Mouse (Mus musculus) neutrophil, adult 5-6 weeks (primary cell): ENCODE measurements around the gene Rb1. TPM values are rescaled to one million over a fixed set of nuclear protein-coding genes. Genes with fewer than 3 reads are reported as not detected.

ENCODE experiments used
- ATAC-seq: fragments of 151-379, 151-347 bp; 2 replicates; pipeline ENCODE4 v1.8.0; 2017; ENCODE audit warnings: mild to moderate bottlenecking, moderate TSS enrichment; ENCODE audit not compliant: insufficient number of reproducible peaks, poor library complexity, low FRiP score, severe bottlenecking; ENCODE audit errors: extremely low read depth
- total RNA-seq: library from RNA; stranded (forward); fragments of 200-1000 nt; gene quantifications from 2 replicates; pipeline ENCODE4 v1.2.3, GENCODE M21; 2017

Gene Rb1
- 60.9 and 90.4 TPM in 2 replicates for total RNA-seq

GRCm38 (mm10) chr14:73325456-73326381, at the start of gene Rb1:
Rb1 (minus strand) TSS chr14:73325822.
- ATAC-seq, result peak; percentile 42

- no peak for ATAC-seq
Measured at GRCm38 (mm10) chr14:73374315-73374890, 48.8 kb upstream of the Rb1 start.

- no peak for ATAC-seq
Measured at GRCm38 (mm10) chr14:73373606-73374005, 48.0 kb upstream of the Rb1 start.

GRCm38 (mm10) chr14:73372990-73373389, 47.4 kb upstream of the Rb1 start:
- ATAC-seq, result no peak

- ATAC-seq, result no peak
Measured at GRCm38 (mm10) chr14:73371577-73371976, 46.0 kb upstream of the Rb1 start.

- no peak for ATAC-seq
Measured at GRCm38 (mm10) chr14:73370695-73371372, 45.2 kb upstream of the Rb1 start.

- ATAC-seq, result no peak
Measured at GRCm38 (mm10) chr14:73370078-73370670, 44.6 kb upstream of the Rb1 start.

- no peak for ATAC-seq
Measured at GRCm38 (mm10) chr14:73369634-73370033, 44.0 kb upstream of the Rb1 start.

GRCm38 (mm10) chr14:73368966-73369365, 43.3 kb upstream of the Rb1 start:
- ATAC-seq, result no peak

- ATAC-seq, result no peak
Measured at GRCm38 (mm10) chr14:73368221-73368620, 42.6 kb upstream of the Rb1 start.

GRCm38 (mm10) chr14:73366278-73366677, 40.7 kb upstream of the Rb1 start:
- no peak for ATAC-seq

GRCm38 (mm10) chr14:73363782-73364181, 38.2 kb upstream of the Rb1 start:
- peak; percentile 55; the same call in 1 of the 2 replicates for ATAC-seq

GRCm38 (mm10) chr14:73354700-73355099, 29.1 kb upstream of the Rb1 start:
- ATAC-seq, result no peak

GRCm38 (mm10) chr14:73351118-73351517, 25.5 kb upstream of the Rb1 start:
- ATAC-seq, result no peak

GRCm38 (mm10) chr14:73350029-73350428, 24.4 kb upstream of the Rb1 start:
- ATAC-seq, result no peak

GRCm38 (mm10) chr14:73349061-73349670, 23.5 kb upstream of the Rb1 start:
- ATAC-seq, result no peak

GRCm38 (mm10) chr14:73347302-73347701, 21.7 kb upstream of the Rb1 start:
- no peak for ATAC-seq

- no peak for ATAC-seq
Measured at GRCm38 (mm10) chr14:73345614-73346013, 20.0 kb upstream of the Rb1 start.
